Mouse (Mus musculus): Measurements from ENCODE around the gene Pard6b.

Pard6b gene

GRCm38 (mm10) chr2:168143794-168144193 lies 63.0 kb downstream of the Pard6b start:
- DNase-seq, result no peak

GRCm38 (mm10) chr2:168145437-168145836 lies 64.6 kb downstream of the Pard6b start:
- no peak for DNase-seq

GRCm38 (mm10) chr2:168147722-168148432 lies 67.1 kb downstream of the Pard6b start:
- no peak for DNase-seq

GRCm38 (mm10) chr2:168149241-168149640 lies 68.4 kb downstream of the Pard6b start:
- no peak for DNase-seq
